Mouse (Mus musculus) lung, postnatal 36 days (tissue): ENCODE data around the gene Mtmr3.

Source experiments
- DNase-seq: peaks from one replicate; pipeline ENCODE4 v3.0.0; 2022; ENCODE audit warnings: mixed read lengths

The Mtmr3 gene

GRCm38 (mm10) chr11:4506486-4506885 is 88.2 kb downstream of the Mtmr3 start:
- no peak for DNase-seq

DNA sequence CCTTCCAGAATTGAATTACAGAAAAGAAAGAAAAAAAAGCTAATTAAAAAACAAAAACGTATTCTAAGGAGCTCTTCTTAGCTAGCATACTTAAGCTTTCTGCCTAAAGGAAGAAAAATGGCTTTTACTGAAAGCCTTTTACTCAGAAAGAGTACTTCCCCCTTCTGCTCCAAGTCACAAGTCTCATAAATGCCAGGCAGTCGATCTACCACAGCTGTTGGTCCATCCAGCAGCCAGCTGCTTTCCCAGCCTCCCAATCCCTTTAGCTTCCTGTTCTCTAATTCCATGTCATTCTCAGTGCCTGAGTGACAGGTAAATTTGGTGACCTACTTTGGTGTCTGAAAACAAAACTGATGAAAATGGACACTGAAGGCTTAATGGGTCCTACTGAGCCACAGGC is 92.5 kb downstream of the Mtmr3 start:
- DNase-seq, result peak; percentile 29

- peak; percentile 18 for DNase-seq
Observed at GRCm38 (mm10) chr11:4500826-4501225, 93.8 kb downstream of the Mtmr3 start.

DNA sequence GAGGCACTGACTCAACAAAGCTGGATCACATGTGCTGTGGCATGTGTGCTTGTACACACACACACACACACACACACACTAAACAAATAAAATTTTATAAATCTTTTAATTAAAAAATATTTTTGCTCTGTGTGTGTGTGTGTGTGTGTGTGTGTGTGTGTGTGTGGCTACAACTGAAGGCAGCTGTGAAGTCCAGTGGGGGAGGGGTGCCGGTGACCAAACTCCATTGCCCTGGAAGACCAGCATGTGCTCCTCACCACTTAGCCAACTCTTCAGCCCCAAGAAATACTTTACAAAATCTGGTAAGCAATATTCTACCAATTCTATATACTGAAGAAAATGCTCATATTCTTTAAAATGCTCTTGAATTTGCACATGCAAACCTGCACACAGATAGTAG is 94.4 kb downstream of the Mtmr3 start:
- no peak for DNase-seq

DNA sequence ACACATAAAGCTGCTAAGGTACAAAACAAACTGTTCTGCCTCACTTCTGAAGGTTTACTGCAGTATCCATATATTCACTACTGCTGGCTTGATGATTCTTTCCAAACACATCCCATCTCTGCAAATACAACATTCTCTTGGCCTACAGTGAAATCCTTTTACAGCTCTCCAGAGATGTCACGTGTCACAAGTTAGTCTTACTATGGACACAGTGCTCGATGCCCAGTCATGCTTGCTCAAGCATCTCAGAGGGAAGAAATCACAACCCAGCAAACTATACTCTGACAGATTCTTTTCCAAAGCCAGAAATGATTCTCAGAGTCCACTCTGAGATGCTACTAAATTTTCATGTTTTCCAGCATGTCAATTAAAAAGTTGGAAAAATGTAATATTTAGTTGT is 95.2 kb downstream of the Mtmr3 start:
- DNase-seq, result no peak

GRCm38 (mm10) chr11:4498774-4499173 is 95.9 kb downstream of the Mtmr3 start:
- DNase-seq, result peak; percentile 15

DNA sequence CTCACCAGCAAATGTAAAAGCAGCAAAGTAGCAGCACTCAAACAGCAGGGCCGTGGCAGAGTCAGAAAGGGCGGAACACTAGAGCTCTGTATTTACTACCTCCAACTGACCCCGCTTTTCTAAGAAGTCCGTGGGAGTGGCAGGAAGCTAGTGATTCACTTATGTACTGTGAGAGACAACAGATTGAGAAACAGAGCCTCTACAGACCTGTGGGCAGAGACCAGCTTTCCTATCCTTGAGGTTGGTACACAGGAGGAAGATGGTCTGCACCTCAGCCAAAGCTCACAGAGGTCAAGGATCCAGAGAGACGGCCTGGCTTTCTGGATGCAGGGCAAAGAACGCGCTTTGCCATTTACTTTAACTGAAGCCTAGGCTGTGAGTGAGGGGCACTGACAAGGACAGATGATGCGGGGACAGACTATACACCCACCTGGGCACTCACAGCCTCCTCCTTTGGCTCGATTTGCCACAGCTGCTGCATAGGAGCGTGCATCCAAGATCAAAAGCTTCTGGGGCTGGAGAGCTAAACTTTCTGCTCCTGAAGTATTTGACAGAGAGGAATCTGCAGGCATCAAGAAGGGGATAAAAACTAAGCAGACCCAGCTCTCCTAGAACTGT is 97.1 kb downstream of the Mtmr3 start:
- DNase-seq, result peak; percentile 73

- DNase-seq, result no peak
Observed at GRCm38 (mm10) chr11:4495021-4495540, 99.6 kb downstream of the Mtmr3 start.

DNA sequence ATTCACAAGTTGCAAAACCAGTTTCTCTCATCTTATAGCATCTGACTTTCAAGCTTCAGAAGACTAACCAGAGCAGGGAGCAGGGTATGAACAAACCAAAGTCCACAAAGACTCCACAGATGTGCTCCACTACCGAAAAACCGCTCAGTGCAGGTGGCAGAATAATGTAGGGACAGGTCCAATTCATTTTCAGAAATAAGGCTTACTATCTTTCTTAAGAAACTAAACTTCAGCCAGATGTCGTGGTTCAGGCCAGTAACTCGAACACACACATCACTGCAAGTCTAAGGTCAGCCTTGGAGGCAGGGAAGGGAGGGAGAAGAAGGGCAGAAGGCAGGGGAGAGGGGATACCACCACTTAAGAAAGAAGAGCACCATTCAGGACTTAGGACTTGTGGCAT is 105.5 kb downstream of the Mtmr3 start:
- DNase-seq, result no peak

DNA sequence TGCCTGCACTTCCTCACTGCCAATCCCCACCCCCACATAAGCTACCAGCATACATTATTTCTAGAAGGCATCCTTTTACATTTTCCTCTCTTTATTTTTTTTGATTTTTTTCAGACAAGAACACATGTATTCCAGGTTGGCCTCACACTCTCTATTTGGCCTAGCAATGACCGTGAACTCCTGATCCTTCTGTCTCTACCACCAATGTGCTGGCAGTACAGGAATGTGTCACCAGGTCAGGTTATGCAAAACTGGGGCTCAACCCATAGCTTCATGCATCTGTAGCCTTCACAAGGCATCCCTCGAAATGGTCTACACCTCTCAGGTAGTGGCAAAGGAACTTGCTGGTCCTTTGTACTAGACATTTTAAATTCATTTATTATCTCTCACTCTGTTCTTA is 105.9 kb downstream of the Mtmr3 start:
- no peak for DNase-seq

GRCm38 (mm10) chr11:4488367-4488766 is 106.3 kb downstream of the Mtmr3 start:
- DNase-seq, result no peak

DNA sequence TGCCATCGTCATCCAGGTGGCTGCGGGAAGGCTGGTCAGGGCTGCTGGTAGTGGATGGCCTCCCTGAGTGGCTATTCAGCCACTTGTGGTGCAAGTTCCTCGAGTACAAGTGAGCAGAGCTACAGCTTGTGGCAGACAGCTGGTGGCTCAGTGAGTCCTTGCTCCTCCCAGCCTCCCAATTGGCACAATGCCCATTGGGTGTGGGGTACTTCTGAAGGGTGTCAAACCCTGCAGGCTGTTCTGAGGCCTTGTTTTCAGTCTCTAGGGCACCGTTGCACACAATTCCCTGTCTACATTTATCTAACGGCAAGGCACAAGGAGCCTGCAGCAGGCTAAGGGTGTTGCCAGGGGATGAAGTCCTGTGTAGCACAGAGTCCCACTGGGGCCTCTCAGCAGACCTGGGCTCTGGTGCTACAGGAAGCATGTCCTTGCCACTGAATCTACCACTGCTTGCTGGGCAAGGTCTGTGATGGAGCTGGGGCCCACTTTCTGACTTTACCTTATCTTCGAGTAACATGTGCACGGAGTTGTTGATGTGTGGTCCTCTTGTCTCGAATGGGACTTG is 107.2 kb downstream of the Mtmr3 start:
- DNase-seq, result peak; percentile 66

DNA sequence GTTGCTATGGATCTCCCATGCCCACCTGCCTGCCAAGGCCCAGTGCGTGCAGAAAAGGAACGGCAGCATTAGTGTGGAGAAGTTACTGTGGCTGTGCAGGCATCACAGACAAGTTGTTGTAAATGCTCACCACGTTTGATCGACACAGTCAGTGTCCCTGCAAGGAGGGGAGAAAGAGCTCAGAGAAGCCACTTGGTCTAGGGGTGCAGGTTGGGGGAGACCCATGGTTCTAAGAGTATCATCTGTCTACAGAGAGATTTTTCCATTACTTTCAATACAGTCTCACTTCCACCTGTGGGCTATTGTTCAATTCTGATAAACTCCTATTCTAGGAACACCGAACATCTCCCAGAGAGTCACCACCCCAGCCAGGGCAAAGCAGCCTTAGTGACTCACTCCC is 110.1 kb downstream of the Mtmr3 start:
- no peak for DNase-seq

DNA sequence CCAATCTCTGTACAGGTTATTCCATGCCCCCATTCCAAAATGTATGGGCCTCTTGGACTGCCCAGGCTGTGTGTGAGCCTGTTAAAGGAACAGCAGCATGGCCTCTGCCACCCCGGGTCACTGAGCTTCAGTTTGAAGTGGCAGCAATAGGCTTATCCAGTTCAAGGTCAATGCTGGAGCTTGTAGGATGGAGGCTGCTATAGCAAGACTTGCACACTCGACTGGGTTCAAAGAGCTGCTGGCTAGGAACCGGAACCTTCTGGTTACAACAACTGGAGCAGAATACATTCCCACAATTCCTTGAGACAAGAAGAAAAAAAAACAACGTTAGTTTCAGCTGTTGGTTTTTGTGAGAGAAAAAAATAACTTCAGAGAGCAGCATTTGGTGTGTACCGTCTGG is 112.0 kb downstream of the Mtmr3 start:
- DNase-seq, result no peak

DNA sequence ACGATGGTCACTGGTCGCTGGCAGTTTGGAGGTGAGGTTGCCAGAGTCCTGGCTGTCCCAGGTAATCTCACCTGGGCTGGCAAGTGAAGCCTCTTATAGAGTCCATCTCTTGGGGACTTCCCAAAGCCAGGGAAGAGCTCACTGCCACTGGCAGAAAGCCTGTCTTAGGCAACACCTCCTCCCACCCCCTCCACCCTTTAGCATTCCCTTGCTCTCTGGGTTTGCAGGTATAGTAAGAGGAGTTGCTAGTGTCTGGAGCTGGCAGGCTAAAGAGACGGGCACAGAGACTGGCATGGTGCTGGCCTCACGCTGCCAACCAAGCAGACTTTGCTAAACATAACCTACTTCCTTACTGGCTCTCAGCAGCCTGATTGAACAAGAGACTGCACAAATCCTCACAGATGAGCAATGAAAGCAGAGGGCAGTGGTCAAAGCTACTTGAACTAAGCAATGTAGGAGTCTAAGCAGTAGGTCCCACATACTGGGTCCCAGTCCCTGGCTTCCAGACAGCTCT is 118.4 kb downstream of the Mtmr3 start:
- DNase-seq, result no peak

- no peak for DNase-seq
Observed at GRCm38 (mm10) chr11:4472464-4473179, 122.0 kb downstream of the Mtmr3 start.

DNA sequence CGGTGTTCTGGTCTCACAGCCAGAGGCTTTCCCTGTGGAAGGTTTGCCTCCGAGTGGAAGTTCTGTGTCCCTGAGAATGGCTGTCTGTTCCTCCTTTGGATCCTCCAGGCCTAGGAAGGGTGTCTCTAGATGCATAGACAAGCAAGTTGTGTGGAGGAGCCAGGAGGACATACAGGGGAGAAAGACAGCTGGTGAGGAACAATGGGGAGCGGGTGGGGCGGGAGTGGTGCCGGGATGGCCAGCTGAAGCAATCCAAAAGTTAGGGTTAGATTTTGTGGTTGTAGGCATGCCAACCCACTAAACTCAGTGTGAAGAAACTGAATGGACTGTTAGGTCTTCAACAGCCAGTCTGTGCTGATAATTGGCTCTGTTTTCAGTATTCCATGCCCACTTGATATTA is 122.9 kb downstream of the Mtmr3 start:
- no peak for DNase-seq

DNA sequence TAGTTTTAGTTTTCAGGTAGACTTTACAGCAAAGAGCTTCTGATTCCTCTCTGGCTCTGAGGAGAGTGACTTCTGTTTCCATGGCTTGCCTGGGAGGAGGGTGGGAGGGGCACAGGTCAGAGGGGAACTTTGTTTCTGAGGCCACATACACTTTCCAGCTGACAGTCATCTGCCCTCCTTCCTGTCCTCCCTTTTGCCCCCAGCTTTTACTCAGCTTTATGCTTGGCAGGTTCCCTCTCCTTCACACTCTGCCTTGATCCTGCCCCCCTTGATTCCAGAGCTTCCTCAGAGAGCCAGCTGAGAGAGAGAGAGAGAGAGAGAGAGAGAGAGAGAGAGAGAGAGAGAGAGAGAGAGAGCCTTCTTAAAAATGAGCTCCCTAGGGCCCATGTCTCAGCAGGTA is 123.4 kb downstream of the Mtmr3 start:
- DNase-seq, result no peak

GRCm38 (mm10) chr11:4469091-4469490 is 125.6 kb downstream of the Mtmr3 start:
- DNase-seq, result no peak

GRCm38 (mm10) chr11:4467436-4467835 is 127.2 kb downstream of the Mtmr3 start:
- DNase-seq, result no peak

- peak; percentile 42 for DNase-seq
Observed at GRCm38 (mm10) chr11:4466191-4466590, 128.5 kb downstream of the Mtmr3 start.

- no peak for DNase-seq
Observed at GRCm38 (mm10) chr11:4464616-4465015, 130.0 kb downstream of the Mtmr3 start.

- DNase-seq, result no peak
Observed at GRCm38 (mm10) chr11:4464186-4464585, 130.5 kb downstream of the Mtmr3 start.

DNA sequence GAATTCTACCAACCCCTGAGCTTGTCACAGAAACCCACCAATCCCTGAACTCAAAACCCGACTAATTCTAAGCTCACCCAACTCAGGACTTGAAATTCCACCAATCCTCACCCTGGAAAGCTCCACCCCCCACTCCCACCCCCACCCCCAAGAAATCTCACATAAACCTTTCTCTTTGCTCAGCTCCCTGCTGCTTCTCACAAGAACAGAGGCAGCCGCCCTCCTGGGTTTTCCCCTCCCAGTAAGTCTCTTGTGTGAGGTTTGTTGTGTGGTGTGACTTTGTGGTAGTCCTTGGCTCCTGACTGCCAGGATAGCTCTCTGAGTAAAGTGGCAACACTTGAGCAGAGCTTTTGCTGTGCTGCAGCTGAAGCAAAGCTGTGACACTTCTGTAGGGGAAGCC is 131.8 kb downstream of the Mtmr3 start:
- DNase-seq, result no peak
